Mouse (Mus musculus) adipocyte (in vitro differentiated cells): Measurements from ENCODE around the gene Bckdha.

Source experiments
- DNase-seq: peaks from one replicate; pipeline ENCODE4 v3.0.0-alpha.2; 2016; ENCODE audit warnings: low spot score

Gene Bckdha

GRCm38 (mm10) chr7:25611501-25611900 lies 47.3 kb downstream of the Bckdha start:
- DNase-seq = no peak

- no peak for DNase-seq
Observed at GRCm38 (mm10) chr7:25610056-25610455, 48.7 kb downstream of the Bckdha start.

GRCm38 (mm10) chr7:25607196-25607595 lies 51.6 kb downstream of the Bckdha start:
- no peak for DNase-seq

GRCm38 (mm10) chr7:25606625-25607063 lies 52.1 kb downstream of the Bckdha start:
- no peak for DNase-seq

GRCm38 (mm10) chr7:25601346-25601745 lies 57.4 kb downstream of the Bckdha start:
- DNase-seq = no peak

GRCm38 (mm10) chr7:25600666-25601065 lies 58.1 kb downstream of the Bckdha start:
- DNase-seq = no peak

- DNase-seq = peak; percentile 71
Observed at GRCm38 (mm10) chr7:25599663-25600062, 59.1 kb downstream of the Bckdha start.

GRCm38 (mm10) chr7:25593859-25594258 lies 64.9 kb downstream of the Bckdha start:
- no peak for DNase-seq

GRCm38 (mm10) chr7:25591226-25591625 lies 67.6 kb downstream of the Bckdha start:
- no peak for DNase-seq

GRCm38 (mm10) chr7:25585351-25586204 lies 73.2 kb downstream of the Bckdha start:
- no peak for DNase-seq

GRCm38 (mm10) chr7:25584651-25585050 lies 74.1 kb downstream of the Bckdha start:
- no peak for DNase-seq

GRCm38 (mm10) chr7:25582301-25582810 lies 76.4 kb downstream of the Bckdha start:
- no peak for DNase-seq
